Mouse (Mus musculus): Measurements from ENCODE around the gene Snd1. TPM values are rescaled to one million over a fixed set of nuclear protein-coding genes. Genes with fewer than 3 reads are reported as not detected.

The Snd1 gene
- polyA plus RNA-seq, 1 experiment from 2014 or later: 82.0 TPM

GRCm38 (mm10) chr6:28464630-28465029 lies 10.3 kb upstream of the Snd1 start:
- Histone ChIP-seq H3K9ac (no peak overlapping the region), H3K9me3 (no peaks in the 10 kb centered on the region), H3K36me3 (replicated peaks) (no peaks in the 10 kb centered on the region), H3K27me3 (replicated peaks) (no peaks in the 10 kb centered on the region), H3K4me1 (no peaks in the 10 kb centered on the region), H3K4me3 (no peak overlapping the region), H3K27ac (no peak overlapping the region), H3K4me2 (no peak overlapping the region)
- 74% methylated on average over 6 of the region's 6 CpGs for WGBS
- no peak for ATAC-seq (replicated peaks)

- H3K4me2 ChIP-seq: no peak overlapping the region
- no peaks in the 10 kb centered on the region for H3K36me3 ChIP-seq (replicated peaks)
- H3K27ac ChIP-seq: no peak overlapping the region
- H3K4me1 ChIP-seq: no peaks in the 10 kb centered on the region
- no peak for ATAC-seq (replicated peaks)
- H3K4me3 ChIP-seq: no peak overlapping the region
- H3K27me3 ChIP-seq (replicated peaks): no peaks in the 10 kb centered on the region
- no peaks in the 10 kb centered on the region for H3K9me3 ChIP-seq
- 74% methylated on average over 4 of the region's 4 CpGs for WGBS
- H3K9ac ChIP-seq: no peak overlapping the region
Observed at GRCm38 (mm10) chr6:28470017-28470602, 4.8 kb upstream of the Snd1 start.

- WGBS: 81% methylated on average over 5 of the region's 5 CpGs
- H3K4me3 ChIP-seq: no peak overlapping the region
- H3K9ac ChIP-seq: no peak overlapping the region
- no peaks in the 10 kb centered on the region for H3K27me3 ChIP-seq (replicated peaks)
- no peaks in the 10 kb centered on the region for H3K4me1 ChIP-seq
- H3K4me2 ChIP-seq: no peak overlapping the region
- no peaks in the 10 kb centered on the region for H3K36me3 ChIP-seq (replicated peaks)
- H3K27ac ChIP-seq: no peak overlapping the region
- no peak for ATAC-seq (replicated peaks)
- no peaks in the 10 kb centered on the region for H3K9me3 ChIP-seq
Observed at GRCm38 (mm10) chr6:28470621-28471020, 4.3 kb upstream of the Snd1 start.

GRCm38 (mm10) chr6:28471284-28472035 lies 3.5 kb upstream of the Snd1 start:
- H3K9me3 ChIP-seq: no peaks in the 10 kb centered on the region
- H3K9ac ChIP-seq: no peak overlapping the region
- no peak overlapping the region for H3K4me2 ChIP-seq
- no peaks in the 10 kb centered on the region for H3K27me3 ChIP-seq (replicated peaks)
- no peak for ATAC-seq (replicated peaks)
- 83% methylated on average over 9 of the region's 9 CpGs for WGBS
- no peak overlapping the region for H3K27ac ChIP-seq
- no peaks in the 10 kb centered on the region for H3K4me1 ChIP-seq
- no peaks in the 10 kb centered on the region for H3K36me3 ChIP-seq (replicated peaks)
- no peak overlapping the region for H3K4me3 ChIP-seq

- H3K4me2 ChIP-seq: no peak overlapping the region
- no peak overlapping the region for H3K9ac ChIP-seq
- no peak overlapping the region for H3K4me3 ChIP-seq
- H3K27ac ChIP-seq: no peak overlapping the region
- H3K9me3 ChIP-seq: no peaks in the 10 kb centered on the region
- no peak for ATAC-seq (replicated peaks)
- 91% methylated on average over 4 of the region's 4 CpGs for WGBS
- no peaks in the 10 kb centered on the region for H3K27me3 ChIP-seq (replicated peaks)
- H3K4me1 ChIP-seq: peaks cover 3% of the 10 kb centered on the region
- no peaks in the 10 kb centered on the region for H3K36me3 ChIP-seq (replicated peaks)
Observed at GRCm38 (mm10) chr6:28474211-28474610, 728 bp upstream of the Snd1 start.

GRCm38 (mm10) chr6:28479865-28480751 lies 5.2 kb downstream of the Snd1 start:
- no peaks in the 10 kb centered on the region for H3K9me3 ChIP-seq
- H3K9ac ChIP-seq: peak overlapping the region; percentile 63
- H3K4me2 ChIP-seq: peak overlapping the region; percentile 85
- no peaks in the 10 kb centered on the region for H3K36me3 ChIP-seq (replicated peaks)
- H3K27me3 ChIP-seq (replicated peaks): no peaks in the 10 kb centered on the region
- under 1% methylated on average over 68 of the region's 68 CpGs for WGBS
- peak; percentile 99 for ATAC-seq (replicated peaks)
- H3K4me1 ChIP-seq: peaks cover 30% of the 10 kb centered on the region
- peak overlapping the region; percentile 80 for H3K27ac ChIP-seq
- peak overlapping the region; percentile 76 for H3K4me3 ChIP-seq

- WGBS: 8% methylated on average over 21 of the region's 21 CpGs
- H3K9ac ChIP-seq: peak overlapping the region; percentile 63
- H3K4me3 ChIP-seq: peak overlapping the region; percentile 76
- no peaks in the 10 kb centered on the region for H3K9me3 ChIP-seq
- no peaks in the 10 kb centered on the region for H3K27me3 ChIP-seq (replicated peaks)
- peak overlapping the region; percentile 85 for H3K4me2 ChIP-seq
- H3K36me3 ChIP-seq (replicated peaks): no peaks in the 10 kb centered on the region
- peak overlapping the region; percentile 80 for H3K27ac ChIP-seq
- peaks cover 30% of the 10 kb centered on the region for H3K4me1 ChIP-seq
- ATAC-seq (replicated peaks): no peak
Observed at GRCm38 (mm10) chr6:28480752-28481492, 6.0 kb downstream of the Snd1 start.

- no peak overlapping the region for H3K27ac ChIP-seq
- no peak overlapping the region for H3K9ac ChIP-seq
- WGBS: 83% methylated on average over 4 of the region's 4 CpGs
- H3K27me3 ChIP-seq (replicated peaks): no peaks in the 10 kb centered on the region
- H3K4me2 ChIP-seq: no peak overlapping the region
- no peak for ATAC-seq (replicated peaks)
- no peaks in the 10 kb centered on the region for H3K36me3 ChIP-seq (replicated peaks)
- no peaks in the 10 kb centered on the region for H3K9me3 ChIP-seq
- H3K4me3 ChIP-seq: no peak overlapping the region
- H3K4me1 ChIP-seq: peaks cover 30% of the 10 kb centered on the region
Observed at GRCm38 (mm10) chr6:28482711-28483315, 7.9 kb downstream of the Snd1 start.

GRCm38 (mm10) chr6:28486008-28486407 lies 11.1 kb downstream of the Snd1 start:
- ATAC-seq (replicated peaks): no peak
- no peaks in the 10 kb centered on the region for H3K36me3 ChIP-seq (replicated peaks)
- no peaks in the 10 kb centered on the region for H3K27me3 ChIP-seq (replicated peaks)
- H3K27ac ChIP-seq: no peak overlapping the region
- no peak overlapping the region for H3K9ac ChIP-seq
- no peak overlapping the region for H3K4me2 ChIP-seq
- H3K4me3 ChIP-seq: no peak overlapping the region
- H3K4me1 ChIP-seq: peaks cover 21% of the 10 kb centered on the region
- WGBS: 93% methylated on average over 2 of the region's 2 CpGs
- no peaks in the 10 kb centered on the region for H3K9me3 ChIP-seq

GRCm38 (mm10) chr6:28486471-28486870 lies 11.5 kb downstream of the Snd1 start:
- no peak overlapping the region for H3K27ac ChIP-seq
- no peak overlapping the region for H3K4me2 ChIP-seq
- no peak overlapping the region for H3K4me3 ChIP-seq
- ATAC-seq (replicated peaks): no peak
- H3K27me3 ChIP-seq (replicated peaks): no peaks in the 10 kb centered on the region
- H3K9ac ChIP-seq: no peak overlapping the region
- 90% methylated on average over 2 of the region's 2 CpGs for WGBS
- H3K9me3 ChIP-seq: no peaks in the 10 kb centered on the region
- no peaks in the 10 kb centered on the region for H3K36me3 ChIP-seq (replicated peaks)
- H3K4me1 ChIP-seq: peaks cover 16% of the 10 kb centered on the region

GRCm38 (mm10) chr6:28486905-28487304 lies 12.0 kb downstream of the Snd1 start:
- WGBS: 88% methylated on average over 7 of the region's 7 CpGs
- no peak for ATAC-seq (replicated peaks)

More at GRCm38 (mm10) chr6:28486905-28487304, 12.0 kb downstream of the Snd1 start:
- Histone ChIP-seq H3K4me2 (no peak overlapping the region), H3K36me3 (replicated peaks) (no peaks in the 10 kb centered on the region), H3K27ac (no peak overlapping the region), H3K27me3 (replicated peaks) (no peaks in the 10 kb centered on the region), H3K4me3 (no peak overlapping the region), H3K4me1 (peaks cover 12% of the 10 kb centered on the region), H3K9ac (no peak overlapping the region), H3K9me3 (no peaks in the 10 kb centered on the region)
